16 mouse cellular contexts compared by ENCODE assay signal in genomic region chr5:31831587-31831986, GRCm38 (mm10).
DNase-seq lines count a peak whose midpoint lies in the region; ATAC-seq lines count a peak whose summit lies in the region.
"Had no signal": no experiment of that assay in that cellular context is flagged by ENCODE, and none has a peak within 500 bp of the region (broad histone marks: within the 10 kb centered on the region; RNA-seq: fewer than 3 reads in every experiment).

No protein-coding gene starts in this region.

- no peak overlapping the region for H3K4me2 ChIP-seq in kidney, embryonic 14.5 days (replicated peaks; ENCODE audit: low read depth, low read length)
- no peak overlapping the region for H3K4me2 ChIP-seq in stomach, embryonic 16.5 days (ENCODE audit: low read depth, low read length)
- H3K4me2 ChIP-seq: forebrain, embryonic 12.5 days; limb, embryonic 13.5 days; liver, embryonic 15.5 days; midbrain, embryonic 12.5 days had no signal

- H3K9me3 ChIP-seq in kidney, embryonic 14.5 days (ENCODE audit: control insufficient read depth, low read length) = peaks cover 4% of the 10 kb centered on the region; the same call in 1 of the 2 replicates
- no peaks in the 10 kb centered on the region for H3K9me3 ChIP-seq in stomach, embryonic 16.5 days (replicated peaks; ENCODE audit: control insufficient read depth, low read length)
- H3K9me3 ChIP-seq: liver, embryonic 15.5 days had no signal

- H3K27me3 ChIP-seq in kidney, embryonic 14.5 days (ENCODE audit: control insufficient read depth, insufficient read depth, low read length) = no peaks in the 10 kb centered on the region
- no peaks in the 10 kb centered on the region for H3K27me3 ChIP-seq in stomach, embryonic 16.5 days (ENCODE audit: control insufficient read depth, insufficient read depth, low read length)
- H3K27me3 ChIP-seq: forebrain, embryonic 12.5 days; limb, embryonic 13.5 days; liver, embryonic 15.5 days; midbrain, embryonic 12.5 days had no signal

- no peak overlapping the region for H3K27ac ChIP-seq in kidney, embryonic 14.5 days (ENCODE audit: low read depth, low read length)
- peak overlapping the region; percentile 67 for H3K27ac ChIP-seq in stomach, embryonic 16.5 days (ENCODE audit: low read length)
- H3K27ac ChIP-seq: forebrain, embryonic 12.5 days; limb, embryonic 13.5 days; liver, embryonic 15.5 days; midbrain, embryonic 12.5 days had no signal

- ATAC-seq in kidney, embryonic 14.5 days (ENCODE audit: low FRiP score, low TSS enrichment) = no peak
- ATAC-seq in stomach, embryonic 16.5 days (ENCODE audit: insufficient read depth, low FRiP score) = no peak

- H3K4me3 ChIP-seq in kidney, embryonic 14.5 days (ENCODE audit: low read length) = no peak overlapping the region
- H3K4me3 ChIP-seq in stomach, embryonic 16.5 days (replicated peaks; ENCODE audit: low read length) = no peak overlapping the region
- H3K4me3 ChIP-seq: forebrain, embryonic 12.5 days; limb, embryonic 13.5 days; liver, embryonic 15.5 days; midbrain, embryonic 12.5 days; myocyte had no signal

- no peaks in the 10 kb centered on the region for H3K4me1 ChIP-seq in kidney, embryonic 14.5 days (ENCODE audit: control insufficient read depth, insufficient read depth, low read length)
- 0 out of 2 replicates have a peak, but pooled peaks cover 2% of the 10 kb centered on the region for H3K4me1 ChIP-seq in stomach, embryonic 16.5 days (ENCODE audit: control insufficient read depth, insufficient read depth, low read length)
- H3K4me1 ChIP-seq: forebrain, embryonic 12.5 days; limb, embryonic 13.5 days; liver, embryonic 15.5 days; midbrain, embryonic 12.5 days had no signal

- WGBS in kidney, embryonic 14.5 days = 60% methylated on average over 1 of the region's 1 CpGs
- WGBS in stomach, embryonic 16.5 days = 60% methylated on average over 1 of the region's 1 CpGs

- DNase-seq in kidney, postnatal 25 days = peak; percentile 41 to 43
- peak; percentile 72 for DNase-seq in CD4-positive helper T cell, adult 2 months (ENCODE audit: low read depth, low spot score)
- DNase-seq in T-cell, adult 2 months (ENCODE audit: low spot score) = peak; percentile 61
- DNase-seq in right cerebral cortex, postnatal 14 days = no peak
- no peak for DNase-seq in layer of hippocampus, postnatal 25 days (ENCODE audit: extremely low spot score in 1 of 2, low spot score in 1 of 2)
- DNase-seq: adrenal gland, adult 2 months; cerebellum, adult 11-12 months; lung, postnatal 4 days; right cerebral cortex, postnatal 25 days had no signal

- no peak overlapping the region for H3K9ac ChIP-seq in kidney, embryonic 14.5 days (ENCODE audit: low read depth, low read length)
- H3K9ac ChIP-seq in stomach, embryonic 16.5 days (ENCODE audit: low read length) = no peak overlapping the region
- H3K9ac ChIP-seq: forebrain, embryonic 12.5 days; limb, embryonic 13.5 days; liver, embryonic 15.5 days; midbrain, embryonic 12.5 days had no signal

- H3K36me3 ChIP-seq in kidney, embryonic 14.5 days (ENCODE audit: control insufficient read depth, insufficient read depth, low read length) = no peaks in the 10 kb centered on the region
- no peaks in the 10 kb centered on the region for H3K36me3 ChIP-seq in stomach, embryonic 16.5 days (ENCODE audit: control insufficient read depth, insufficient read depth, low read length)
- H3K36me3 ChIP-seq: forebrain, embryonic 12.5 days; limb, embryonic 13.5 days; liver, embryonic 15.5 days; midbrain, embryonic 12.5 days had no signal

Comparison
In these comparisons a context has a peak if more than half of its experiments do, and no peak if none do; other contexts are left out.
1. DNase-seq: peak in kidney, postnatal 25 days (2 of 2), CD4-positive helper T cell, adult 2 months (single experiment) and T-cell, adult 2 months (single experiment); none in right cerebral cortex, postnatal 14 days (single experiment) and layer of hippocampus, postnatal 25 days (0 of 2).